Comparison of ENCODE assay signal across 19 mouse cellular contexts in genomic region chr1:144075991-144076390, GRCm38 (mm10).
DNase-seq lines count a peak whose midpoint lies in the region; ATAC-seq and TF ChIP-seq lines count a peak whose summit lies in the region.
"Had no signal": no experiment of that assay in that cellular context is flagged by ENCODE, and none has a peak within 500 bp of the region (broad histone marks: within the 10 kb centered on the region; RNA-seq: fewer than 3 reads in every experiment).

No protein-coding gene starts in this region.

- no peak overlapping the region for H3K27ac ChIP-seq in heart, embryonic 10.5 days
- no peak overlapping the region for H3K27ac ChIP-seq in heart, postnatal 0 days (ENCODE audit: low read depth)
- no peak overlapping the region for H3K27ac ChIP-seq in forebrain, embryonic 14.5 days (ENCODE audit: low read depth, low read length)
- H3K27ac ChIP-seq: embryonic facial prominence, embryonic 13.5 days; hindbrain, embryonic 13.5 days; midbrain, embryonic 12.5 days had no signal

- H3K4me1 ChIP-seq in heart, embryonic 10.5 days: no peaks in the 10 kb centered on the region
- peaks cover 4% of the 10 kb centered on the region; the same call in 1 of the 2 replicates for H3K4me1 ChIP-seq in heart, postnatal 0 days (ENCODE audit: control insufficient read depth, insufficient read depth)
- H3K4me1 ChIP-seq in forebrain, embryonic 14.5 days (ENCODE audit: control insufficient read depth, insufficient read depth, low read length): no peaks in the 10 kb centered on the region
- H3K4me1 ChIP-seq: embryonic facial prominence, embryonic 13.5 days; hindbrain, embryonic 13.5 days; midbrain, embryonic 12.5 days had no signal

- peak; percentile 44; the same call in 1 of the 2 replicates for ATAC-seq in heart, postnatal 0 days (ENCODE audit: insufficient read depth, low read depth)
- ATAC-seq in monocyte, adult 5-6 weeks (replicated peaks; ENCODE audit: insufficient number of reproducible peaks, low FRiP score, low TSS enrichment, poor library complexity, severe bottlenecking): peak; percentile 61; the same call in 1 of the 2 replicates
- ATAC-seq in forebrain, embryonic 14.5 days: no peak
- ATAC-seq: intestine, postnatal 0 days; Patski had no signal

- H3K9ac ChIP-seq in heart, postnatal 0 days (replicated peaks; ENCODE audit: low read depth, low read length): no peak overlapping the region
- no peak overlapping the region for H3K9ac ChIP-seq in forebrain, embryonic 14.5 days (ENCODE audit: low read length)
- H3K9ac ChIP-seq: embryonic facial prominence, embryonic 13.5 days; hindbrain, embryonic 13.5 days; midbrain, embryonic 12.5 days had no signal

- no peaks in the 10 kb centered on the region for H3K36me3 ChIP-seq in heart, embryonic 10.5 days
- H3K36me3 ChIP-seq in heart, postnatal 0 days (replicated peaks; ENCODE audit: control insufficient read depth, insufficient read depth, low read length): no peaks in the 10 kb centered on the region
- H3K36me3 ChIP-seq in forebrain, embryonic 14.5 days (ENCODE audit: control insufficient read depth, insufficient read depth, low read length): no peaks in the 10 kb centered on the region
- H3K36me3 ChIP-seq: embryonic facial prominence, embryonic 13.5 days; hindbrain, embryonic 13.5 days; midbrain, embryonic 12.5 days had no signal

- intact Hi-C loops in left cerebral cortex, postnatal 36 days (cut with DNase I): no loop called here

- no peak for TF ChIP-seq CTCF in heart, postnatal 0 days (IDR thresholded peaks at IDR 0.05; ENCODE audit: low read depth)

- H3K27me3 ChIP-seq in heart, embryonic 10.5 days (ENCODE audit: insufficient read depth, poor library complexity, severe bottlenecking): no peaks in the 10 kb centered on the region
- no peaks in the 10 kb centered on the region for H3K27me3 ChIP-seq in heart, postnatal 0 days (ENCODE audit: control insufficient read depth, insufficient read depth, low read length)
- no peaks in the 10 kb centered on the region for H3K27me3 ChIP-seq in forebrain, embryonic 14.5 days (replicated peaks; ENCODE audit: control insufficient read depth, insufficient read depth, low read length)
- H3K27me3 ChIP-seq: embryonic facial prominence, embryonic 13.5 days; hindbrain, embryonic 13.5 days; midbrain, embryonic 12.5 days had no signal

- H3K9me3 ChIP-seq in heart, embryonic 10.5 days: no peaks in the 10 kb centered on the region
- H3K9me3 ChIP-seq in heart, postnatal 0 days (replicated peaks; ENCODE audit: control insufficient read depth, low read length): no peaks in the 10 kb centered on the region
- H3K9me3 ChIP-seq in forebrain, embryonic 14.5 days (replicated peaks; ENCODE audit: control insufficient read depth, low read length): no peaks in the 10 kb centered on the region
- H3K9me3 ChIP-seq: embryonic facial prominence, embryonic 13.5 days; hindbrain, embryonic 13.5 days; midbrain, embryonic 12.5 days had no signal

- 55% methylated on average over 4 of the region's 4 CpGs for WGBS in heart, embryonic 10.5 days
- 31% methylated on average over 4 of the region's 4 CpGs for WGBS in heart, postnatal 0 days
- WGBS in forebrain, embryonic 14.5 days: 92% methylated on average over 4 of the region's 4 CpGs

- TF ChIP-seq EP300 in heart, postnatal 0 days (IDR thresholded peaks at IDR 0.05; ENCODE audit: low read depth): no peak

- H3K4me2 ChIP-seq in heart, postnatal 0 days (ENCODE audit: low read depth, low read length): no peak overlapping the region
- H3K4me2 ChIP-seq in forebrain, embryonic 14.5 days (ENCODE audit: low read length): no peak overlapping the region
- H3K4me2 ChIP-seq: embryonic facial prominence, embryonic 13.5 days; hindbrain, embryonic 13.5 days; midbrain, embryonic 12.5 days had no signal

- no peak overlapping the region for H3K4me3 ChIP-seq in heart, embryonic 10.5 days
- no peak overlapping the region for H3K4me3 ChIP-seq in heart, postnatal 0 days (ENCODE audit: low read depth, low read length)
- H3K4me3 ChIP-seq in forebrain, embryonic 14.5 days (ENCODE audit: low read depth, low read length): no peak overlapping the region
- H3K4me3 ChIP-seq: embryonic facial prominence, embryonic 13.5 days; hindbrain, embryonic 13.5 days; midbrain, embryonic 12.5 days had no signal

- DNase-seq in heart, adult 9 months (ENCODE audit: low spot score in 2 of 2): peak; percentile 11 to 54
- no peak for DNase-seq in heart, embryonic 10.5 days (ENCODE audit: low spot score)
- peak; percentile 40 for DNase-seq in NIH3T3 (ENCODE audit: low read depth)
- no peak for DNase-seq in heart, postnatal 0 days (ENCODE audit: low spot score)
- no peak for DNase-seq in forebrain, embryonic 14.5 days (ENCODE audit: low spot score)
- no peak for DNase-seq in layer of hippocampus, postnatal 10 days (ENCODE audit: low spot score in 2 of 2)
- no peak for DNase-seq in left cerebral cortex, postnatal 36 days (ENCODE audit: low spot score in 2 of 2)
- DNase-seq: adrenal gland, postnatal 36 days; cerebellum, adult 9-10 months; gastrocnemius, postnatal 36 days; kidney, postnatal 36 days; lung, postnatal 36 days; thymus, postnatal 25 days had no signal

Comparison
In these comparisons a context has a peak if more than half of its experiments do, and no peak if none do; other contexts are left out.
1. DNase-seq: peak in heart, adult 9 months (2 of 2) and NIH3T3 (single experiment); none in heart, embryonic 10.5 days (single experiment), heart, postnatal 0 days (single experiment), forebrain, embryonic 14.5 days (single experiment), layer of hippocampus, postnatal 10 days (0 of 2) and left cerebral cortex, postnatal 36 days (0 of 2).